Mouse (Mus musculus) CH12.LX (cell line): ENCODE measurements around the gene Unc93b1.

Experiments used
- CTCF ChIP-seq, 2 experiments: IDR thresholded peaks in 1 of 2; conservative IDR thresholded peaks in 1 of 2; 2 replicates each; pipeline ENCODE4 v1.5.1; 2011 to 2012; ENCODE audit warnings: low read depth in 2 of 2, low read length in 2 of 2, improper control_type of control experiment in 1 of 2, inconsistent platforms in 1 of 2, mild to moderate bottlenecking in 1 of 2, moderate library complexity in 1 of 2
- E2F4 ChIP-seq: IDR thresholded peaks from 2 replicates; pipeline ENCODE4 v1.6.1; 2011; ENCODE audit warnings: low read depth, low read length, improper control_type of control experiment; ENCODE audit not compliant: insufficient replicate concordance
- EP300 ChIP-seq: IDR thresholded peaks from 2 replicates; pipeline ENCODE4 v1.6.1; 2011; ENCODE audit warnings: low read length, improper control_type of control experiment
- NRF1 ChIP-seq: IDR thresholded peaks from 2 replicates; pipeline ENCODE4 v1.6.1; 2014; ENCODE audit warnings: low read depth, mild to moderate bottlenecking, inconsistent platforms, low read length, improper control_type of control experiment, moderate library complexity
- TCF12 ChIP-seq: IDR thresholded peaks from 2 replicates; pipeline ENCODE4 v1.6.1; 2014; ENCODE audit warnings: low read depth, mild to moderate bottlenecking, inconsistent platforms, low read length, improper control_type of control experiment
- UBTF ChIP-seq: IDR thresholded peaks from 2 replicates; pipeline ENCODE4 v1.6.1; 2012; ENCODE audit warnings: low read depth, mild to moderate bottlenecking, inconsistent platforms, low read length, improper control_type of control experiment, moderate library complexity
- USF1 ChIP-seq: IDR thresholded peaks from 2 replicates; pipeline ENCODE4 v1.6.1; 2014; ENCODE audit warnings: low read depth, mild to moderate bottlenecking, inconsistent platforms, low read length, improper control_type of control experiment
- ZNF384 ChIP-seq: IDR thresholded peaks from 2 replicates; pipeline ENCODE4 v1.6.1; 2012; ENCODE audit warnings: low read depth, low read length, improper control_type of control experiment, inconsistent platforms

- TF ChIP-seq TCF12 = no peak
- TF ChIP-seq CTCF (conservative IDR thresholded peaks at IDR 0.05 in 1 of 2, IDR thresholded peaks at IDR 0.05 in 1 of 2; ENCODE audit: low read depth in 2 of 2, low read length in 2 of 2) = no peak
- TF ChIP-seq USF1 = no peak
- no peak for TF ChIP-seq EP300
- no peak for TF ChIP-seq UBTF
- TF ChIP-seq E2F4 = no peak
- no peak for TF ChIP-seq NRF1
- no peak for TF ChIP-seq ZNF384
Measured at GRCm38 (mm10) chr19:3902966-3903365, 32.0 kb upstream of the Unc93b1 start.
